Mouse (Mus musculus) left cerebral cortex, adult 2 months (tissue): ENCODE measurements around the gene Wdr13. TPM values are rescaled to one million over a fixed set of nuclear protein-coding genes. Genes with fewer than 3 reads are reported as not detected.

Source experiments
- DNase-seq, 2 experiments: peaks; one replicate each; pipeline ENCODE4 v3.0.0; 2021 to 2022; ENCODE audit warnings: low spot score in 2 of 2, mixed read lengths in 1 of 2; ENCODE audit errors: extremely low spot score in 1 of 2
- H3K27ac ChIP-seq: fragments of 200-600 bp; 2 replicates; pipeline ENCODE4 v1.8.1; 2022
- H3K4me3 ChIP-seq: fragments of 200-600 bp; 2 replicates; pipeline ENCODE4 v1.8.1; 2022
- CTCF ChIP-seq: fragments of 200-600 bp; IDR thresholded peaks from 2 replicates; pipeline ENCODE4 v1.8.1; 2022; ENCODE audit warnings: antibody characterized with exemption, mild to moderate bottlenecking, moderate library complexity
- intact Hi-C: fragments of 180-260 bp; cut with DNase I; formaldehyde crosslinking; loops from one replicate; pipeline ENCODE4 v1.15.1; 2025
- total RNA-seq, 2 experiments: library from RNA; stranded (reverse); gene quantifications; 2 replicates each; pipeline ENCODE4 v1.2.3; 2021

The Wdr13 gene
- total RNA-seq, 2 experiments from 2014 or later, result 190 to 220 TPM

DNA sequence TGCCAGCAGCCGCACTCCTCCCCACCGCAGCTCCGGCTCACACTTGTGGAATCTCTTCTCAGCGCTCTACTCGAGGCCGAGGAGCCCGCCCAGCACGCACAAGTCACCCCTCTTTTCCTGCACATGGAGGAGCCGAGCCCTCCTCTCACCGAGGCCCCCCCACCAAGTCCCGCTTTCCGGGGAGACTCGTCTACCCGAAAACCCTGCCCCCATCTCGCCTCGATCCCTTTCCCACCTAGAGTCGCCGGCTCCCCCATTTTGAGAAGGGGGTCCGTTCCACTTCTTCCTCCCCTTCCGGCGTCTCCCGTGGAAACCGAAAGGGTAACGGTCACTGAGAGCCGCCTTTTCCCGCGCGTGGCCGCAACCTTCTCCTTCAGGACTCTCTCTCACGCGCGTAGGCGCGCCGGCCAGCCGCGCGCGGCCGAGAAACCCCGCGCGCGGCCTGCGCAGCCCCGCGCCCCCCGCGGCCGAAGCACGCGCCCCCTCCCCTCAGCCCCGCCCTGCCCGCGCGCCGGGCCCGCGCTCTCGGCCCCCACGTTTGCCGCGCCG is 58.7 kb downstream of the Wdr13 start:
- DNase-seq, result peak in 1 of 2 experiments; percentile 11
- intact Hi-C loops, result no loop called here
- H3K27ac ChIP-seq, result no peak overlapping the region
- peak overlapping the region; percentile 47 for H3K4me3 ChIP-seq
- no peak for TF ChIP-seq CTCF

Other genes starting within 250 kb of the Wdr13 start
- 10 to 100 TPM; 31.9 to 39.6 TPM for gene Slc35a2, start 248.9 kb downstream of the Wdr13 start, total RNA-seq
- 10 to 100 TPM; 80.5 to 83.6 TPM for gene Pqbp1, start 233.6 kb downstream of the Wdr13 start, total RNA-seq
- gene Timm17b, start 233.5 kb downstream of the Wdr13 start, total RNA-seq, result 10 to 100 TPM; 19.3 to 27.4 TPM
- not detected for gene Gm10491, start 225.1 kb downstream of the Wdr13 start, total RNA-seq
- not detected for gene Gm10490, start 223.3 kb downstream of the Wdr13 start, total RNA-seq
- gene Pcsk1n, start 213.1 kb downstream of the Wdr13 start, total RNA-seq, result 100 to 1,000 TPM; 463 to 503 TPM
- gene Eras, start 204.3 kb downstream of the Wdr13 start, total RNA-seq, result not detected
- gene Hdac6, start 185.0 kb downstream of the Wdr13 start, total RNA-seq, result 10 to 100 TPM; 50.3 to 52.7 TPM
- not detected for gene Gata1, start 154.8 kb downstream of the Wdr13 start, total RNA-seq
- gene Glod5, start 114.4 kb downstream of the Wdr13 start, total RNA-seq, result under 1 TPM; 0.75 to 0.94 TPM
- 10 to 100 TPM; 22.5 to 27.1 TPM for gene Suv39h1, start 58.1 kb downstream of the Wdr13 start, total RNA-seq
- gene Was, start 42.4 kb downstream of the Wdr13 start, total RNA-seq, result 1 to 10 TPM; 1.5 to 1.9 TPM
- gene Rbm3, start 13.0 kb upstream of the Wdr13 start, total RNA-seq, result 100 to 1,000 TPM in 1 of 2 experiments, 10 to 100 TPM in 1; 86.0 to 124 TPM
- gene Tbc1d25, start 43.3 kb upstream of the Wdr13 start, total RNA-seq, result 10 to 100 TPM; 14.5 to 16.6 TPM
- 10 to 100 TPM; 34.8 to 35.7 TPM for gene Ebp, start 60.6 kb upstream of the Wdr13 start, total RNA-seq
- 10 to 100 TPM; 74.7 to 84.7 TPM for gene Porcn, start 73.6 kb upstream of the Wdr13 start, total RNA-seq
- gene Ftsj1, start 119.5 kb upstream of the Wdr13 start, total RNA-seq, result 10 to 100 TPM; 23.8 to 24.3 TPM
- gene Slc38a5, start 138.2 kb upstream of the Wdr13 start, total RNA-seq, result 1 to 10 TPM; 3.9 to 7.3 TPM
- not detected for gene Ssxb10, start 194.5 kb upstream of the Wdr13 start, total RNA-seq
- not detected for gene Ssxb9, start 234.1 kb upstream of the Wdr13 start, total RNA-seq